Mouse (Mus musculus) adrenal gland, postnatal 4 days (tissue): Measurements from ENCODE around the gene Mymx. TPM values are rescaled to one million over a fixed set of nuclear protein-coding genes. Genes with fewer than 3 reads are reported as not detected.

ENCODE experiments used
- DNase-seq, 2 experiments: peaks; one replicate each; pipeline ENCODE4 v3.0.0; 2021 to 2022; ENCODE audit warnings: low spot score in 2 of 2, mixed read lengths in 2 of 2
- total RNA-seq, 2 experiments: library from RNA; stranded (reverse); gene quantifications; 2 replicates each; pipeline ENCODE4 v1.2.3; 2021

Gene Mymx
- total RNA-seq, 2 experiments from 2014 or later = 1.6 to 4.0 TPM

- no peak for DNase-seq
These were observed 47.5 kb downstream of the Mymx start for GRCm38 (mm10) chr17:45554420-45554819.

GRCm38 (mm10) chr17:45553065-45553464 lies 48.8 kb downstream of the Mymx start:
- DNase-seq = no peak

GRCm38 (mm10) chr17:45551816-45552451 lies 50.0 kb downstream of the Mymx start:
- peak in 1 of 2 experiments; percentile 56 for DNase-seq

GRCm38 (mm10) chr17:45551249-45551796 lies 50.6 kb downstream of the Mymx start:
- DNase-seq = no peak

Other genes with a start within 250 kb of the Mymx start
- gene Cdc5l, start 168.4 kb downstream of the Mymx start, total RNA-seq = 10 to 100 TPM; 49.1 to 52.0 TPM
- gene Spats1, start 126.7 kb downstream of the Mymx start, total RNA-seq = under 1 TPM in 1 of 2 experiments, not detected in 1; 0.48 TPM
- 10 to 100 TPM; 18.4 to 19.0 TPM for gene Aars2, start 95.3 kb downstream of the Mymx start, total RNA-seq
- gene Tcte1, start 78.7 kb downstream of the Mymx start, total RNA-seq = not detected
- 1 to 10 TPM; 1.7 to 3.7 TPM for gene Tmem151b, start 52.4 kb downstream of the Mymx start, total RNA-seq
- 1 to 10 TPM; 3.0 to 4.5 TPM for gene Nfkbie, start 46.4 kb downstream of the Mymx start, total RNA-seq
- gene Slc35b2, start 38.2 kb downstream of the Mymx start, total RNA-seq = 10 to 100 TPM; 69.2 to 71.8 TPM
- gene Hsp90ab1, start 28.8 kb downstream of the Mymx start, total RNA-seq = 1,000 to 10,000 TPM; 1,575 to 1,663 TPM
- 100 to 1,000 TPM; 138 to 145 TPM for gene Slc29a1, start 2.5 kb downstream of the Mymx start, total RNA-seq
- 1 to 10 TPM in 1 of 2 experiments, not detected in 1; 2.2 TPM for gene Capn11, start 57.2 kb upstream of the Mymx start, total RNA-seq
- 100 to 1,000 TPM in 1 of 2 experiments, 10 to 100 TPM in 1; 95.6 to 103 TPM for gene Mrpl14, start 84.2 kb upstream of the Mymx start, total RNA-seq
- 10 to 100 TPM; 49.5 to 57.6 TPM for gene Tmem63b, start 84.8 kb upstream of the Mymx start, total RNA-seq
- gene 1600014C23Rik, start 131.7 kb upstream of the Mymx start, total RNA-seq = not detected